Mouse (Mus musculus): ENCODE data around the gene Msi2. TPM values are rescaled to one million over a fixed set of nuclear protein-coding genes. Genes with fewer than 3 reads are reported as not detected.

Gene Msi2
- total RNA-seq, 2 experiments from 2014 or later, result 110 to 113 TPM

- no peak for DNase-seq (ENCODE audit: low spot score in 2 of 2)
Measured at GRCm38 (mm10) chr11:88677350-88677749, 41.0 kb downstream of the Msi2 start.

- no peak for DNase-seq (ENCODE audit: low spot score in 2 of 2)
Measured at GRCm38 (mm10) chr11:88676597-88676996, 41.7 kb downstream of the Msi2 start.

GRCm38 (mm10) chr11:88675526-88676353 is 42.6 kb downstream of the Msi2 start:
- no peak for DNase-seq (ENCODE audit: low spot score in 2 of 2)

GRCm38 (mm10) chr11:88674075-88674474 is 44.2 kb downstream of the Msi2 start:
- DNase-seq (ENCODE audit: low spot score in 2 of 2), result no peak

- DNase-seq (ENCODE audit: low spot score in 2 of 2), result no peak
Measured at GRCm38 (mm10) chr11:88670925-88671324, 47.4 kb downstream of the Msi2 start.

GRCm38 (mm10) chr11:88669106-88669505 is 49.2 kb downstream of the Msi2 start:
- no peak for DNase-seq (ENCODE audit: low spot score in 2 of 2)

- no peak for DNase-seq (ENCODE audit: low spot score in 2 of 2)
Measured at GRCm38 (mm10) chr11:88668345-88668744, 50.0 kb downstream of the Msi2 start.

- no peak for DNase-seq (ENCODE audit: low spot score in 2 of 2)
Measured at GRCm38 (mm10) chr11:88665799-88666198, 52.5 kb downstream of the Msi2 start.

- DNase-seq (ENCODE audit: low spot score in 2 of 2), result no peak
Measured at GRCm38 (mm10) chr11:88661444-88662180, 56.7 kb downstream of the Msi2 start.

GRCm38 (mm10) chr11:88660404-88660803 is 57.9 kb downstream of the Msi2 start:
- DNase-seq (ENCODE audit: low spot score in 2 of 2), result no peak

GRCm38 (mm10) chr11:88658926-88659325 is 59.4 kb downstream of the Msi2 start:
- no peak for DNase-seq (ENCODE audit: low spot score in 2 of 2)

- no peak for DNase-seq (ENCODE audit: low spot score in 2 of 2)
Measured at GRCm38 (mm10) chr11:88655786-88656185, 62.5 kb downstream of the Msi2 start.

GRCm38 (mm10) chr11:88655214-88655566 is 63.1 kb downstream of the Msi2 start:
- no peak for DNase-seq (ENCODE audit: low spot score in 2 of 2)

- DNase-seq (ENCODE audit: low spot score in 2 of 2), result no peak
Measured at GRCm38 (mm10) chr11:88654391-88655213, 63.7 kb downstream of the Msi2 start.

GRCm38 (mm10) chr11:88650275-88650674 is 68.0 kb downstream of the Msi2 start:
- DNase-seq (ENCODE audit: low spot score in 2 of 2), result peak; percentile 25 to 66

GRCm38 (mm10) chr11:88649009-88649408 is 69.3 kb downstream of the Msi2 start:
- DNase-seq (ENCODE audit: low spot score in 2 of 2), result no peak

GRCm38 (mm10) chr11:88648407-88648806 is 69.9 kb downstream of the Msi2 start:
- DNase-seq (ENCODE audit: low spot score in 2 of 2), result no peak

GRCm38 (mm10) chr11:88646493-88646892 is 71.8 kb downstream of the Msi2 start:
- no peak for DNase-seq (ENCODE audit: low spot score in 2 of 2)

- no peak for DNase-seq (ENCODE audit: low spot score in 2 of 2)
Measured at GRCm38 (mm10) chr11:88645821-88646220, 72.5 kb downstream of the Msi2 start.

GRCm38 (mm10) chr11:88644719-88645118 is 73.6 kb downstream of the Msi2 start:
- DNase-seq (ENCODE audit: low spot score in 2 of 2), result peak in 1 of 2 experiments; percentile 36

GRCm38 (mm10) chr11:88639862-88640261 is 78.5 kb downstream of the Msi2 start:
- DNase-seq (ENCODE audit: low spot score in 2 of 2), result no peak

Measured in layer of hippocampus, adult 18-20 months (tissue).